Mouse (Mus musculus) ES-Bruce4 (cell line): ENCODE measurements around the gene Dennd2c.

ENCODE experiments used
- CTCF ChIP-seq: IDR thresholded peaks from one replicate; pipeline ENCODE4 v1.8.1; 2011; ENCODE audit warnings: low read depth, low read length
- POLR2A ChIP-seq: IDR thresholded peaks from one replicate; pipeline ENCODE4 v1.8.1; 2011; ENCODE audit warnings: low read length; ENCODE audit not compliant: insufficient read depth

DNA sequence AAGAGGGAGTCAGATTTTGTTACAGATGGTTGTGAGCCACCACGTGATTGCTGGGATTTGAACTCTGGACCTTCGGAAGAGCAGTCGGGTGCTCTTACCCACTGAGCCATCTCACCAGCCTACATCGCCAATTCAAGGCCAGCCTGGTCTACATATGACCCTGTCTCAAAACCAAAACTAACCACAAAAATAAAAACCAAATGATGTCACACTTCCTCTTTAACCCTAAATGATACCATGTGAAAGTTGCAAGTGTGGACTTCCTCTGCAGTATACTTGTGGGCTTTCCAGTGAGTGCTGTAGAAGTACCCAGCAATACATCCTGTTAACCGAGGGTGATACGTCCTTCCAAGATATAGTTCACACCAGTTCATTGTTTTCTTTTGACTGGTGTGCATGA, 104.0 kb downstream of the Dennd2c start:
- TF ChIP-seq CTCF (no peak), POLR2A (no peak)
